Mouse (Mus musculus): ENCODE measurements around the gene Pask. TPM values are rescaled to one million over a fixed set of nuclear protein-coding genes. Genes with fewer than 3 reads are reported as not detected.
A peak's percentile ranks its signal among the peaks of the same experiment; 100 is the strongest.

Pask gene
- polyA plus RNA-seq, 1 experiment from 2014 or later, result 6.2 TPM

DNA sequence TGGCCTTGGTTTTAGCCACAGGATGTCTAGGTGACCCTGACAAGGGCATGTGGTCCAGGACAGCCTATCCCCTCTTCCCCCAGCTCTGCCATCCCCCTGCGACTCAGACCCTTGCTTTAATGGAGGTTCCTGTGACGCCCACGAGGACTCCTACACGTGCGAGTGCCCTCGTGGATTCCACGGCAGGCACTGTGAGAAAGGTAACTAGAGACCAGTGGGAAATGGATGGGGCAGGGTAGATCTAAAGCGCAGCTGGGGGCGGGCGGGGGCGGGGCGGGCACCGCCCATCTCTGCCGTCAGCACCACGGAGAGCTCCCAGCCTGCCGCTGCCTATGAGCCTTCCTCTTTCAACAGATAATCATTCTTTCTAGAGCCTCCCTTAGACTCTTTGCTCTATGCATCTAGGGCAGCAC, 70.9 kb downstream of the Pask start:
- H3K4me1 ChIP-seq, result peaks cover 4% of the 10 kb centered on the region; the same call in 1 of the 2 replicates
- 4% methylated on average over 16 of the region's 16 CpGs for WGBS
- ATAC-seq (replicated peaks), result peak; percentile 65; the same call in 1 of the 2 replicates

DNA sequence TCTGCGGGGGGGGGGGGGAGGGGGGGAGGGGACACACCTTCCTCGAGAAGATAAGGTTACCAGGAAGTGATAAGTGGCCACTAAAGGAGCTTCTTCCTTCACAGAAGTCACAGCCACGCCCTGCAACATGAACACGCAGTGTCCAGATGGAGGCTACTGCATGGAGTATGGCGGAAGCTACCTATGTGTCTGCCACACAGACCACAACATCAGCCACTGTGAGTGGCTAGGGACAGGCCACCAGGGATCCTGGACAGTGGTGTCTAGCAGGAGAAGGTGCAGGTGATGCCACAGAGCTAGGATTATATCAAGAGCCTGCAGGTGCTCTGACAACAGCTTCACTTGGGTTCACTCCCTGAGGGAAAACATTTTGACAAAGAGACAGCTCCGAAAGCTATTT, 71.5 kb downstream of the Pask start:
- Histone ChIP-seq H3K4me2 (no peak overlapping the region), H3K27ac (no peak overlapping the region), H3K36me3 (replicated peaks) (no peaks in the 10 kb centered on the region), H3K4me3 (no peak overlapping the region), H3K4me1 (peaks cover 4% of the 10 kb centered on the region; the same call in 1 of the 2 replicates), H3K9ac (no peak overlapping the region), H3K9me3 (no peaks in the 10 kb centered on the region), H3K27me3 (replicated peaks) (no peaks in the 10 kb centered on the region)
- WGBS, result 83% methylated on average over 5 of the region's 6 CpGs
- no peak for ATAC-seq (replicated peaks)

More for the DNA sequence above, 70.9 kb downstream of the Pask start:
- Histone ChIP-seq H3K27me3 (replicated peaks) (no peaks in the 10 kb centered on the region), H3K36me3 (replicated peaks) (no peaks in the 10 kb centered on the region), H3K9ac (no peak overlapping the region), H3K9me3 (no peaks in the 10 kb centered on the region), H3K27ac (no peak overlapping the region), H3K4me2 (peak overlapping the region; percentile 45), H3K4me3 (peak overlapping the region; percentile 25)

DNA sequence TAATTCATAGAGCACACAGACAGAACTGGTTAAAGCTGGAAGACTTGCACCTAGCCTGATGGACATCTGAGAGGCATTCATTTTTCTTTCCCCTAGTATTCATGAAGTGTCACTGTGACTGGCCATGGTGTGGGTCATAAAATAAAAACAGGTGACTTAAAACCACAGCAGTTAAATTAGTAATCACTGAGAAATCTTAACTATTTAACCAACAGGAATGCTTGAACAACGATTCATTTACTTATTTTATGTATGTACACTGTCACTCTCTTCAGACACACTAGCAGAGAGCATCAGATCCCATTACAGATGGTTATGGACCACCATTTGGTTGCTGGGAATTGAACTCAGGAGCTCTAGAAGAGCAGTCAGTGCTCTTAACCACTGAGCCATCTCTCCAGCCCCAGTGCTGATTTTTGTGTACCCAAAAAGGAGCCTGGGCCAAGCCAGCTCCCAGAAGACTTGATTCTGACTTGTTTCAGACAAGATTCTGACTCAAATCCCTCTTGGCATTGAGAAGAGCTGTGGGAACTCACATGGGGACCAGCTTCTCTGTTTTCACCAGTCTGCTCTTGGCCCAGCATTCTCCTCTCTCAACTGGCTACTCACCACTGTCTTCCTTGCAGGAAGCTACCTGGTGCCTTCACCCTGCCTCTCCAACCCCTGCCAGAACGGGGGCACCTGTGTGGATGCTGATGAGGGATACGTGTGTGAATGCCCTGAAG, 72.6 kb downstream of the Pask start:
- H3K9ac ChIP-seq, result no peak overlapping the region
- no peak for ATAC-seq (replicated peaks)
- 69% methylated on average over 3 of the region's 3 CpGs for WGBS

DNA sequence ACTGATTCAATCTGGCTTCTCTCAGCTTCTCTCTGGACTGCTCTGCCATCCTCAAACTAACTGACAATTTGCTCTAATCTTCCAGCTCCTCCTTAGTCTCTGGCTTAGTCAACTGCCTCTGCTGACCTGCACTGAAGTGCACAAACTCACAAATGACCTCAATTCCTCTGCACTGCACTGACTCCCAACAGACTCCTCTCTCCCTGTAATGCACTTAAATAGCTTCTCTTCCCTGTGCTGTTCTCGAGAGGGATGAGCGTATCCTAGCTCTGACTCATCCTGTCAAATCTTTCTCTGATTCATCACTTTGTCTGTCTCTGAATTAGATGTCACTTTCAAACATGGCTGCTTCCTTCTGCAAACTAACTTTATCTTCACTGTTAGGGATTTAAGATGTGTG, 75.0 kb downstream of the Pask start:
- no peak for ATAC-seq (replicated peaks)
- Histone ChIP-seq H3K27me3 (replicated peaks) (no peaks in the 10 kb centered on the region), H3K4me3 (no peak overlapping the region), H3K9me3 (no peaks in the 10 kb centered on the region), H3K9ac (no peak overlapping the region), H3K27ac (no peak overlapping the region), H3K4me2 (no peak overlapping the region), H3K4me1 (peaks cover 4% of the 10 kb centered on the region; the same call in 1 of the 2 replicates), H3K36me3 (replicated peaks) (no peaks in the 10 kb centered on the region)
- WGBS, result 85% methylated on average over 2 of the region's 2 CpGs

More for the DNA sequence above, 72.6 kb downstream of the Pask start:
- no peak overlapping the region for H3K4me2 ChIP-seq
- no peaks in the 10 kb centered on the region for H3K36me3 ChIP-seq (replicated peaks)
- no peaks in the 10 kb centered on the region for H3K9me3 ChIP-seq
- H3K4me1 ChIP-seq, result peaks cover 4% of the 10 kb centered on the region; the same call in 1 of the 2 replicates
- no peak overlapping the region for H3K4me3 ChIP-seq
- H3K27ac ChIP-seq, result no peak overlapping the region
- no peaks in the 10 kb centered on the region for H3K27me3 ChIP-seq (replicated peaks)

DNA sequence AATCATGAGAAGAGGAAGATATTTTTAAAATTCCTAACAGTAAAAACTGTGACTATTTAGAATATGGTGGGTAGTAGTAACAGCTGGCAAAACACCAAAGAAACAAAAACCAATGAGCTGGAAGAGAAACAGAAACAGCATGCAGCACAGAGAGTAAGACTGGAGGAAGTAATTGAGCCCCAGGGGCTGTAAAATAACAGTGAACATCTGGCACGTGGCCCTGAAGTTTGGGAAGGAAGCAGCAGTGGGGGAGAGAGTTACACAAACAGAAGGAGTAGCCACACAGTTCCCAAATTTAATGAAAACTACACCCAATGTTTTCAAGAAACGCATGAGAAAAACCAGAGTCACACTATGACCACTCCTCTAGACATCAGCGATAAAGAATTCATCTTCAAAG, 76.1 kb downstream of the Pask start:
- H3K4me1 ChIP-seq, result no peaks in the 10 kb centered on the region
- H3K27ac ChIP-seq, result no peak overlapping the region
- 66% methylated on average over 3 of the region's 3 CpGs for WGBS
- no peaks in the 10 kb centered on the region for H3K9me3 ChIP-seq
- no peak for ATAC-seq (replicated peaks)
- no peak overlapping the region for H3K9ac ChIP-seq
- H3K4me2 ChIP-seq, result no peak overlapping the region
- no peaks in the 10 kb centered on the region for H3K27me3 ChIP-seq (replicated peaks)
- H3K36me3 ChIP-seq (replicated peaks), result no peaks in the 10 kb centered on the region
- H3K4me3 ChIP-seq, result no peak overlapping the region

Small RNAs within 50 kb of the gene (microRNA-seq; reads per million reads assigned to microRNA genes)
- gene Mir6345 (not detected), gene Mir6901 (not detected), gene Mir6902 (0.55 reads per million)

Other genes with a start within 250 kb of the Pask start
- gene Kif1a, start 241.5 kb downstream of the Pask start, polyA plus RNA-seq (2015; fragmentation: Nextera tagmentation; extraction: Ambion mirVana), result 498 and 502 TPM in 2 replicates
- not detected in 2 replicates for gene Agxt, start 208.2 kb downstream of the Pask start, polyA plus RNA-seq (2015; fragmentation: Nextera tagmentation; extraction: Ambion mirVana)
- 0.14 and 0.32 TPM in 2 replicates for gene 2310007B03Rik, start 182.5 kb downstream of the Pask start, polyA plus RNA-seq (2015; fragmentation: Nextera tagmentation; extraction: Ambion mirVana)
- 0.52 and 0.54 TPM in 2 replicates for gene Crocc2, start 174.8 kb downstream of the Pask start, polyA plus RNA-seq (2015; fragmentation: Nextera tagmentation; extraction: Ambion mirVana)
- gene Sned1, start 107.6 kb downstream of the Pask start, polyA plus RNA-seq (2015; fragmentation: Nextera tagmentation; extraction: Ambion mirVana), result 8.7 and 12.5 TPM in 2 replicates
- 34.7 and 38.2 TPM in 2 replicates for gene Mterf4, start 37.6 kb downstream of the Pask start, polyA plus RNA-seq (2015; fragmentation: Nextera tagmentation; extraction: Ambion mirVana)
- gene Ppp1r7, start 628 bp downstream of the Pask start, polyA plus RNA-seq (2015; fragmentation: Nextera tagmentation; extraction: Ambion mirVana), result 45.8 and 46.9 TPM in 2 replicates
- 0.79 and 0.94 TPM in 2 replicates for gene Ano7, start 30.4 kb upstream of the Pask start, polyA plus RNA-seq (2015; fragmentation: Nextera tagmentation; extraction: Ambion mirVana)
- 70.9 and 71.1 TPM in 2 replicates for gene Hdlbp, start 135.3 kb upstream of the Pask start, polyA plus RNA-seq (2015; fragmentation: Nextera tagmentation; extraction: Ambion mirVana)
- 4.6 and 5.0 TPM in 2 replicates for gene Farp2, start 168.6 kb upstream of the Pask start, polyA plus RNA-seq (2015; fragmentation: Nextera tagmentation; extraction: Ambion mirVana)

Measured in midbrain, embryonic 15.5 days (tissue).